Mouse (Mus musculus) midbrain, embryonic 13.5 days (tissue): ENCODE results near the gene Fam213b. TPM values are rescaled to one million over a fixed set of nuclear protein-coding genes. Genes with fewer than 3 reads are reported as not detected.

ENCODE experiments used
- ATAC-seq: fragments of 200-750 bp; cut with Nextera tagmentation; 2 replicates; pipeline ENCODE4 v1.8.0; 2017; ENCODE audit warnings: mild to moderate bottlenecking, moderate TSS enrichment, moderate library complexity
- H3K27ac ChIP-seq: fragments of 300-500 bp; sonication (generic); 2 replicates; pipeline ENCODE4 v1.5.1; 2015; ENCODE audit warnings: inconsistent platforms, mild to moderate bottlenecking, moderate library complexity
- H3K27me3 ChIP-seq: fragments of 300-500 bp; sonication (generic); 2 replicates; pipeline ENCODE4 v1.6.1; 2015; ENCODE audit warnings: mild to moderate bottlenecking, inconsistent platforms
- H3K36me3 ChIP-seq: fragments of 300-500 bp; sonication (generic); 2 replicates; pipeline ENCODE4 v1.6.1; 2015; ENCODE audit warnings: mild to moderate bottlenecking, inconsistent platforms
- H3K4me1 ChIP-seq: fragments of 300-500 bp; sonication (generic); replicated peaks from 2 replicates; pipeline ENCODE4 v1.6.1; 2015; ENCODE audit warnings: inconsistent platforms
- H3K4me2 ChIP-seq: fragments of 300-500 bp; sonication (generic); replicated peaks from 2 replicates; pipeline ENCODE4 v1.6.1; 2015; ENCODE audit warnings: moderate library complexity, mild to moderate bottlenecking, inconsistent platforms
- H3K4me3 ChIP-seq: fragments of 300-500 bp; sonication (generic); replicated peaks from 2 replicates; pipeline ENCODE4 v1.5.1; 2015; ENCODE audit warnings: mild to moderate bottlenecking, inconsistent platforms
- H3K9ac ChIP-seq: fragments of 300-500 bp; sonication (generic); replicated peaks from 2 replicates; pipeline ENCODE4 v1.6.1; 2015; ENCODE audit warnings: mild to moderate bottlenecking, inconsistent platforms
- H3K9me3 ChIP-seq: fragments of 300-500 bp; sonication (generic); 2 replicates; pipeline ENCODE4 v1.6.1; 2016; ENCODE audit warnings: mild to moderate bottlenecking, inconsistent platforms
- WGBS: fragments of 180-500 bp; shearing (Covaris S2); methylation state at CpG from one replicate; pipeline ENCODE4 v1.1.7; 2015; 5-methylcytosine and 5-hydroxymethylcytosine counted together
- polyA plus RNA-seq: library from polyadenylated mRNA; unstranded; fragments of >200 nt; fragmentation: Nextera tagmentation; extraction: Ambion mirVana; gene quantifications from 2 replicates; pipeline ENCODE4 v1.2.1, GENCODE M21; 2015

Gene Fam213b
- polyA plus RNA-seq, 1 experiment from 2014 or later, result 43.4 TPM

GRCm38 (mm10) chr4:154867257-154867656 is 31.7 kb downstream of the Fam213b start:
- WGBS, result 85% methylated on average over 6 of the region's 6 CpGs
- Histone ChIP-seq H3K27me3 (peaks cover 33% of the 10 kb centered on the region), H3K4me2 (no peak overlapping the region), H3K4me1 (peaks cover 29% of the 10 kb centered on the region), H3K9ac (no peak overlapping the region), H3K9me3 (no peaks in the 10 kb centered on the region), H3K27ac (no peak overlapping the region), H3K36me3 (no peaks in the 10 kb centered on the region), H3K4me3 (no peak overlapping the region)
- no peak for ATAC-seq

- H3K9ac ChIP-seq, result no peak overlapping the region
- H3K4me2 ChIP-seq, result no peak overlapping the region
- no peaks in the 10 kb centered on the region for H3K9me3 ChIP-seq
- H3K4me3 ChIP-seq, result no peak overlapping the region
- peaks cover 25% of the 10 kb centered on the region for H3K27me3 ChIP-seq
- H3K4me1 ChIP-seq, result peaks cover 20% of the 10 kb centered on the region
- no peak for ATAC-seq
- no peak overlapping the region for H3K27ac ChIP-seq
- WGBS, result 86% methylated on average over 5 of the region's 5 CpGs
- no peaks in the 10 kb centered on the region for H3K36me3 ChIP-seq
Observed at GRCm38 (mm10) chr4:154866391-154866790, 32.5 kb downstream of the Fam213b start.

GRCm38 (mm10) chr4:154864961-154865760 is 33.8 kb downstream of the Fam213b start:
- WGBS, result 81% methylated on average over 18 of the region's 18 CpGs
- H3K4me3 ChIP-seq, result peak overlapping the region; percentile 45; the same call in 1 of the 2 replicates
- peaks cover 19% of the 10 kb centered on the region for H3K4me1 ChIP-seq
- H3K36me3 ChIP-seq, result no peaks in the 10 kb centered on the region
- peaks cover 22% of the 10 kb centered on the region for H3K27me3 ChIP-seq
- peak overlapping the region; percentile 55 for H3K4me2 ChIP-seq
- ATAC-seq, result peak; percentile 49
- peak overlapping the region; percentile 69 for H3K9ac ChIP-seq
- H3K27ac ChIP-seq, result peak overlapping the region; percentile 79
- H3K9me3 ChIP-seq, result no peaks in the 10 kb centered on the region

- no peaks in the 10 kb centered on the region for H3K9me3 ChIP-seq
- H3K4me2 ChIP-seq, result peak overlapping the region; percentile 55
- peak overlapping the region; percentile 69 for H3K9ac ChIP-seq
- H3K4me1 ChIP-seq, result peaks cover 19% of the 10 kb centered on the region
- peak; percentile 92 for ATAC-seq
- under 1% methylated on average over 18 of the region's 18 CpGs for WGBS
- H3K27me3 ChIP-seq, result peaks cover 28% of the 10 kb centered on the region; the same call in 1 of the 2 replicates
- peak overlapping the region; percentile 79 for H3K27ac ChIP-seq
- peak overlapping the region; percentile 45 for H3K4me3 ChIP-seq
- no peaks in the 10 kb centered on the region for H3K36me3 ChIP-seq
Observed at GRCm38 (mm10) chr4:154864271-154864771, 34.6 kb downstream of the Fam213b start.

GRCm38 (mm10) chr4:154863436-154863935 is 35.4 kb downstream of the Fam213b start:
- Histone ChIP-seq H3K27ac (peak overlapping the region; percentile 79), H3K4me1 (peaks cover 19% of the 10 kb centered on the region), H3K9me3 (no peaks in the 10 kb centered on the region), H3K4me3 (no peak overlapping the region), H3K9ac (no peak overlapping the region), H3K36me3 (no peaks in the 10 kb centered on the region), H3K27me3 (peaks cover 26% of the 10 kb centered on the region; the same call in 1 of the 2 replicates), H3K4me2 (no peak overlapping the region)
- 85% methylated on average over 3 of the region's 3 CpGs for WGBS
- no peak for ATAC-seq

- Histone ChIP-seq H3K36me3 (no peaks in the 10 kb centered on the region), H3K27me3 (peaks cover 33% of the 10 kb centered on the region), H3K9me3 (no peaks in the 10 kb centered on the region), H3K4me1 (peaks cover 19% of the 10 kb centered on the region), H3K4me2 (no peak overlapping the region), H3K27ac (no peak overlapping the region), H3K4me3 (no peak overlapping the region), H3K9ac (no peak overlapping the region)
- WGBS, result 78% methylated on average over 5 of the region's 5 CpGs
- ATAC-seq, result no peak
Observed at GRCm38 (mm10) chr4:154861967-154862366, 37.0 kb downstream of the Fam213b start.

- Histone ChIP-seq H3K27me3 (peaks cover 53% of the 10 kb centered on the region), H3K9me3 (no peaks in the 10 kb centered on the region), H3K4me1 (peaks cover 15% of the 10 kb centered on the region), H3K27ac (no peak overlapping the region), H3K4me2 (no peak overlapping the region), H3K4me3 (no peak overlapping the region), H3K36me3 (no peaks in the 10 kb centered on the region), H3K9ac (no peak overlapping the region)
- WGBS, result 76% methylated on average over 3 of the region's 3 CpGs
- no peak for ATAC-seq
Observed at GRCm38 (mm10) chr4:154858601-154859000, 40.3 kb downstream of the Fam213b start.

- no peaks in the 10 kb centered on the region for H3K9me3 ChIP-seq
- WGBS, result 80% methylated on average over 10 of the region's 10 CpGs
- no peaks in the 10 kb centered on the region for H3K36me3 ChIP-seq
- H3K4me3 ChIP-seq, result no peak overlapping the region
- no peak overlapping the region for H3K4me2 ChIP-seq
- peaks cover 61% of the 10 kb centered on the region for H3K27me3 ChIP-seq
- peaks cover 13% of the 10 kb centered on the region for H3K4me1 ChIP-seq
- no peak overlapping the region for H3K9ac ChIP-seq
- no peak overlapping the region for H3K27ac ChIP-seq
- ATAC-seq, result no peak
Observed at GRCm38 (mm10) chr4:154857366-154858240, 41.3 kb downstream of the Fam213b start.

GRCm38 (mm10) chr4:154856882-154857281 is 42.1 kb downstream of the Fam213b start:
- Histone ChIP-seq H3K4me1 (peaks cover 13% of the 10 kb centered on the region), H3K27me3 (peaks cover 62% of the 10 kb centered on the region), H3K9me3 (no peaks in the 10 kb centered on the region), H3K4me3 (0 out of 2 replicates have a peak overlapping the region, but pooled peaks have one; percentile 51), H3K36me3 (no peaks in the 10 kb centered on the region), H3K4me2 (peak overlapping the region; percentile 79), H3K27ac (peak overlapping the region; percentile 90; the same call in 1 of the 2 replicates), H3K9ac (0 out of 2 replicates have a peak overlapping the region, but pooled peaks have one; percentile 72)
- no peak for ATAC-seq
- WGBS, result 84% methylated on average over 7 of the region's 7 CpGs

- H3K27me3 ChIP-seq, result peaks cover 62% of the 10 kb centered on the region
- no peaks in the 10 kb centered on the region for H3K36me3 ChIP-seq
- H3K4me2 ChIP-seq, result peak overlapping the region; percentile 79
- H3K4me1 ChIP-seq, result peaks cover 13% of the 10 kb centered on the region
- peak; percentile 55; the same call in 1 of the 2 replicates for ATAC-seq
- H3K4me3 ChIP-seq, result peak overlapping the region; percentile 51
- peak overlapping the region; percentile 72; the same call in 1 of the 2 replicates for H3K9ac ChIP-seq
- peak overlapping the region; percentile 90; the same call in 1 of the 2 replicates for H3K27ac ChIP-seq
- no peaks in the 10 kb centered on the region for H3K9me3 ChIP-seq
- 15% methylated on average over 9 of the region's 9 CpGs for WGBS
Observed at GRCm38 (mm10) chr4:154856480-154856837, 42.5 kb downstream of the Fam213b start.

GRCm38 (mm10) chr4:154855721-154856479 is 43.0 kb downstream of the Fam213b start:
- under 1% methylated on average over 107 of the region's 110 CpGs for WGBS
- ATAC-seq, result peak; percentile 98
- peak overlapping the region; percentile 51 for H3K4me3 ChIP-seq
- H3K4me2 ChIP-seq, result peak overlapping the region; percentile 79
- no peaks in the 10 kb centered on the region for H3K36me3 ChIP-seq
- H3K9me3 ChIP-seq, result no peaks in the 10 kb centered on the region
- H3K27me3 ChIP-seq, result peaks cover 57% of the 10 kb centered on the region
- peak overlapping the region; percentile 72 for H3K9ac ChIP-seq
- H3K27ac ChIP-seq, result peak overlapping the region; percentile 90
- peaks cover 13% of the 10 kb centered on the region for H3K4me1 ChIP-seq
